Mouse (Mus musculus) spleen, adult 18-20 months (tissue): Measurements from ENCODE around the gene Pdcd2l.

ENCODE experiments used
- DNase-seq, 2 experiments: peaks; one replicate each; pipeline ENCODE4 v3.0.0; 2022; ENCODE audit warnings: mixed read lengths in 2 of 2

The Pdcd2l gene

DNA sequence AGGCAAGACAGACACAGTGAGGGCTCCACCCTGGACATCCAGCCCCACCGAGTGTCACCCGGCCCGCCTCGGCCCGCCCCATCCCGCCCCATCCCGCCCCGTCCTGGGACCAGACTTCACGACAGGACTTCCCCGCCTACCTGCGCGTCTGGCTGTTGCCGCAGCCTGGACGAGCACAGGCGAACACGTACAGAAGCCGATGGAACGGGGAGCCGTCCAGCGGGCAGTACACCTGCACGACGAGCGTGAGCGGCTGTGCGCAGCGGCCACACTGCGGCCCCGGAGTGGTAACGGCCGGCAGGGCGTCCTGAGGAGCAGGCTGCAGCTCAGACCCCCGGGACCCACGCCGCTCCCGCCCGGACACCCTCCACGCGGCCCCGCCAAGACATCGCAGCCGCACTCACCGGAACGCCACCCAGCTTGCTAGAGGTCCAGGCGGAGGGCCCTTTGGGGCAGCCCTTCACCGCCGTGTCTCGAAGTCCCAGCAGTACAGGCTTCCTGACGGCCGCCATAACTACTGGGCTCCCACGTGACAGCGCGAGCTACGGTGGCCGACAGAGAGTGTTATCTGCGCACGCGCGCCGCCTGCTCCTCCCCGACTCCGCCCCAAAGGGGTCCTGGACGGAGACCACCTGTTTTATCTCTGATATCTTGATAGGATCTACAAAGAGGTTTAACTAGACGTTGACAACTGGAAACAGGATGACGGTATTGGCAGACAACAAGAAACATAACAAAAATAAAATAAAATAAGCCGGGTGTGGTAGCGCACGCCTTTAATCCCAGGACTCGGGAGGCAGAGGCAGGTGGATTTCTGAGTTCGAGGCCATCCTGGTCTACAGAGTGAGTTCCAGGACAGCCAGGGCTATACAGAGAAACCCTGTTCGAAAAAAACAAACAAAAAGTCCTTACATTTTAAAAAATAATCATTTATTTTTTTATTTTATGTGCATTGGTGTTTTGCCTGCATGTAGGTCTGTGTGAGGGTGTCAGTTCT lies at the start of gene Pdcd2l:
Gene Pdcd2l, minus strand, starts transcription at position 530 of the 997 bp plus-strand sequence.
- DNase-seq, result peak; percentile 83 to 91

DNA sequence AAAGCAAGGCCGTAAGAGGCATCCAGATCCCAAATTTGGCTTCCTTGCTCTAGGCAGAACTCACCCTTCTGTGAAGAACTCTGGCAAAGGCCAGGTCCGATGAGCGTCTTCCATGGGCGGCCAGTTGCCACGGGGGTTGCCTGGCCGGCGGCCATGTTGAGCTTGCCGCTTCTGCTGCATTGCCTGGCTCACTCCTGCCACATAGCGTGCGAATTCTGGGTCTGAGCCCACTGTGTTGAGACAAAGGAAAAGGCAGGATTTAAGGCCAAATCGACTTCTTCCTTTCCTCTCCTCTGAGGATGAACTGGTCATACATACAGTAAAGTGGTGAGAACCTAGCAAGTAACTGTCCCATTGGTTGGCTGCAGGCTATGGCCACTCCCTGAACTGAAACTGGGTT lies 45.7 kb upstream of the Pdcd2l start:
- DNase-seq, result no peak

DNA sequence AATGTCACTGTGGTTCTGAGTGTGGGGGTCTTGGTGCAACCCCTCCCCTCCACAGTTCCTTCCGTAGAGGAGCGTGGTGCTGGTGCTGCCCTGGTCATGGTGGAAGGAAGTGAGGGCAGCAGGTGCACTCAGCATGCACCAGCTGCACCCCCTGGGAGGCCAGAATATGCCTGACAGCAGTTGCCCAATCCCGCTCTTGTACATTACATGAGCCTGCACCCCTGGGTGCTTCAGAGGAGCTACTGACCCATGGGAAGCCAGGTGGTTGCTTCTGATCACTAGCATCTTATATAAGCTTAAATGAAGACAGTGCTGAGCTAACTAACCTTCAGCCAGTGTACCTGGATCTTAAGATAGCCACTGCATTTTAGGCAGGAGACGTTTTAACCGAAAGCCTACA lies 41.6 kb upstream of the Pdcd2l start:
- no peak for DNase-seq

DNA sequence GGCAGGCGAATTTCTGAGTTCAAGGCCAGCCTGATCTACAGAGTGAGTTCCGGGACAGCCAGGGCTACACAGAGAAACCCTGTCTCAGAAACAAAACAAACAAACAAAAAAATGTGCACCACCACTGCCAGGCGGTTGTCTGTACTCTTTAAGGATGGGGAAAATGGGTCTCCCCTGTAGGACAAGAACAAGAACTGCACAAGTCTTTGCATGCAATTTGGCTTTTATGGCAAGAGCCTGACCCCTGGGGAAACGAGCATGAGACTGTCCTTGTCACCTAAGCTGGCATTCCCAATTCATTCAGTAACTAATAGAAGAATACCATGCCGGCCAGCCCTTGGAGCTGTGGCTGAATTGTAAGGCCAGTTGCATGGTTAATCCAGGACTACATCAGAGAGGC lies 39.1 kb upstream of the Pdcd2l start:
- DNase-seq, result no peak

DNA sequence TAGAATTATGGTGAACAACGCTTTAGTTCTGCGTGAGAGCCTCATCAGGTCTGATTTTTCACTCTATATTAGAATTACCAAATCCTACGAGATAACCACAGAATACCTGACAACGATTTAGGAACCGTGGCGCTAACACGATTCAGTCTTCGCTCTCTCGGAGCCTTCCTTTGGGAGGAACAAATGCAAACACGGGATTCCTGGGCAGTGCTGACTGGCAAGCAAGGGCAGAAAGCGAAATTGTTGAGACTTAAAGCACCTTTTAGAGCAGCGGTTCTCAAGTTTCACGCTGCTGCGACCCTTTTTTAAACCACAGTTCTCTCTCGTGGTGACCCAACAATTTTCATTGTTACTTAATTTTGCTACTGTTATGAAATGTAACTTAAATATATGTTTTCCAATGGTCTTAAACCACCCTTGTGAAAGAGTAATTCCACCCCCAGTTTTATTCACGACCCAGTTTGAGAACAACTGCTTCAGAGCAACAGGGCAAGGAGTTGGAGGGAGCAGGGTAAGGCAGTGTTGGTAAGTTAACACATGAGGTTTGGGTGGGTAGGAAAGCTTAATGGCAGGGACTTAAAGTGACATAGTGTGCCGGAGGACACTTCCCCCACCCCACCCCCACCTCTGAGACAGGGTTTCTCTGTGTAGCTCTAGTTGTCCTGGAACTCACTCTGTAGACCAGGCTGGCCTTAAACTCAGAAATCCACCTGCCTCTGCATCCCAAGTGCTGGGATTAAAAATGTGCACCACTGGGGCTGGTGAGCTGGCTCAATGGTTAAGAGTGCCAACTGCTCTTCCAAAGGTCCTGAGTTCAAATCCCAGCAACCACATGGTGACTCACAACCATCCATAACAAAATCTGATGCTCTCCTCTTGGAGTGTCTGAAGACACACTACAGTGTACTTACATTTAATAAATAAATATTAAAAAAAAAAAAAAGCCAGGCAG lies 38.4 kb upstream of the Pdcd2l start:
- DNase-seq, result no peak

DNA sequence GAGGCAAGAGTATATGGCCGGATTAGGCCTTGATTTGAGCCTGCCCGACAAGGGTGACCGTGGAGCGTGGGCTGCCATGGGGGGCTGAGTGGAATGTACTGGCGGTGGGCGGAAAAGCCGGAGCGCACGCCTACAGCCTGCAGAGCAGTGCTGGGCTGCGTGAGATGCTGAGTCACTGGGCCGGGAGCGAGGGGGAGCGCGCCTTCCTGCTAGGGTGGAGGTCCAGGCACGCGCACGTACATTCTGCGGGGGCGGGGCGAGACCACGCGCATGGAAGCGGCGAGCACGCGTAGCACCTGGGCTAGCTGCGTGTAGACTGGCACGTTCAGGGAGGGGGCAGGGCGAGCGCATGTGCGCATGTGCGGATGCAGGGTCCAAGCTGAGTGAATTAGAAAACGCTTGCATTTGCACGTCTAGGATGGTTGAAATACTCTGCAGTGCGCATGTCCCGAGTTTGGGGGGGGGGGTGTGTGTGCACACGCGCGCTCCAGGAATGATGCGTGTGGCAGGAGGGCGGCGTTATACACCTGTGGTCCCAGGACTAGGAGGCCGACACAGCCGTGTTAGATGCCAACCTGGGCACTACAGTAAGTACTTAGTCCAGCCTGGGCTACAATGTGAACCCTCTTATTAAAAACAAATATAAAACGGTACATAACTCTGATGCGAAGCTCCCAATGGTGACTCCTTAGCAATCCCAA lies 37.6 kb upstream of the Pdcd2l start:
- peak; percentile 98 for DNase-seq

GRCm38 (mm10) chr7:34232785-34233725 lies 36.6 kb upstream of the Pdcd2l start:
- DNase-seq, result no peak

DNA sequence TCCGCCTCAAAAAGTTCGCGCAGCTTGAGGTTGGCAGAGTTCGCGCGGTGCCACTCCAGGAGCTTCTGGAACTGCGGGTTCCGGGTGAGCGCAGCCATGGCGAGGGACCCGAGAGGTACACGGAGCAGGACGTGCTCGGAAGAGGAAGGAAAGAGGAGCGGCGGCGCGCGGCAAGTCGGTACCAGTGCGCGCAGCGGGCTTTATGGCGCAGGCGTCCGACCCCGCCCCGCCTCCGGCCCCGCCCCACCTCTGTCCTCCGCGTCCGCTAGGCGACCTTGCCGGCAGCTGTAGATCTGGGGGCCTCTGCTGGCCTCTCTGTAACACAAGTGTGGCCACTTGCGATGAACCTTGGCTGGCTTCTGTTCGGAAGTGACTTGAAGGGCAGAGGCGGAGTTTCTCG lies 33.7 kb upstream of the Pdcd2l start, which contains the start of gene Gpi1:
Gene Gpi1, minus strand, starts transcription at position 221 of the 400 bp plus-strand sequence.
- DNase-seq, result peak; percentile 74

DNA sequence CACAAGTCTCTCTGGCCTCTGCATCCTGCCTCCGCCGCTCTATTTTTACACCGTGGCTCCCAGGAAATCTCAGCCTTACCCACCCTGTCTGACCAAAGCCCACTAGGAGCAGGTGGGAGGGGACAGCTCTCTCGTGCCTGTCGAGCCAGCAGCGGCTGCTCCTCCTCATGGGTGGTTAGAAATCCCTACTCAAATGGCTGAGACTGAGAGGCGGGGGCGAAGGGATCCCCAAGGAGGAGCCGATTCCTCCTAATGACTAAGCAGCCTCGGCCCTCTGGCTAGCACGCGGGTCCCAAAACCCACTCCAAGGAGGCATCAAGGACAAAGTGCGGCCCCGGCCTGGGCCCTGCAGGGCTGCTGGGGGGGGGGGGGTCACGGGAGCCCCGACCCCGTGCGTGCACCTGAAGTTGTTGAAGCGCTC lies 33.2 kb upstream of the Pdcd2l start:
- no peak for DNase-seq

GRCm38 (mm10) chr7:34229153-34229552 lies 32.7 kb upstream of the Pdcd2l start:
- DNase-seq, result no peak

- DNase-seq, result no peak
Observed at GRCm38 (mm10) chr7:34228641-34229040, 32.2 kb upstream of the Pdcd2l start.

DNA sequence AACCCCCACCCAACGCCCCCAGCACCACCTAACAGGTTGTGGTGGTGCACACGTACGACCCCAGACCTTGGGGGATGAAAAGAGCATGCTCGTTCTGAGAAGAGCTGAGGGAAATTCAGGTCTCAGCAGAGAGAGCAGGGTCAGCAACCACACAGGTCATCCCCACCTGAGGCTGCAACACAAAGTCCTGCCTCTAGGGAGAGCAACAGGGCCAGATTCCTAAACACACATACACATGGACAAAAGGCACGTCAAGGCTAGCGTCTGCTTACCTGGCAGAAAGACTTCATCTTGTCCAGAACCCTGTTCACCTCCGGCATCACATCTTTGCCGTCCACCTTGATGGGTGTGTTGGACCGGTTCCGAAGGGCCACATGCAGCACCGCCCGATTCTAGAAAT lies 30.4 kb upstream of the Pdcd2l start:
- DNase-seq, result no peak

DNA sequence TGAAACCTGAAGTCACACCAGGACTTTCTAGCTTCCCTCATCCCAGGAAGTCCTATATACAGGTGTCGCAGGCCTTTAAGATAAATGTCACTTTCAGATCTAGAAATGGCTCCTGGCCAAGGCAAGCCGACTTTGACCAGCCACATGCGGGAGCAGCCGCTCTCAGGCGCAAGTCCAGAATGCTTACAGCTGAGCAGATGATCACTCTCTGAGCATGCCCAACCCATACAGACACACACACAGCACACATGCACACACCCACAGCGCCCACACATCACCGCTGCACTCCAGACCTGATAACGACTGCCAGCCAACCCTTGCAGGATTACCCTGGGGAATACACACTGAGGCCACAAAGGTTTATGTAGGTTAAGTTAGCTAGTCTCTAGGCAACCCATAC lies 29.6 kb upstream of the Pdcd2l start:
- no peak for DNase-seq

- DNase-seq, result no peak
Observed at GRCm38 (mm10) chr7:34224308-34224707, 27.8 kb upstream of the Pdcd2l start.

- DNase-seq, result no peak
Observed at GRCm38 (mm10) chr7:34222340-34222739, 25.9 kb upstream of the Pdcd2l start.

GRCm38 (mm10) chr7:34221594-34222250 lies 25.3 kb upstream of the Pdcd2l start:
- DNase-seq, result no peak

DNA sequence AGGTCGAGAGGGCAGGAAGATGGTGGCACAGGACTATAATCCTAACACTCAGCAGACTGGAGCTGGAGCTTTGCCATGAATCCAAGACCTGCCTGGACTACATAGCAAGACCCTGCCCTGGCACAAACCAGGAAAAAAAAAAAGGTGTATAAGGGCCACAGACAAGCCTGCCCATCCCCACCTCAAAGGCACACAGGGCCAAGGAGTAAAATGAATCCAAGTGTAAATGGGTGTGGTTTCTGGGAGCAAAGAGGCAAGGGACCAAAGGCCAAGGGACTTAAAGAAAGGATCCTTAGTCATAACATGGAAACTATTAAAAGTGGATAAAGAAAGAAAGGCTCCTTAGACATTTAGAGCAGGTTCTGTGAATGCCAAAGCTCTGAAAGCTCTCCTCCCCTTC lies 22.0 kb upstream of the Pdcd2l start:
- no peak for DNase-seq

GRCm38 (mm10) chr7:34216474-34216873 lies 20.0 kb upstream of the Pdcd2l start:
- no peak for DNase-seq

DNA sequence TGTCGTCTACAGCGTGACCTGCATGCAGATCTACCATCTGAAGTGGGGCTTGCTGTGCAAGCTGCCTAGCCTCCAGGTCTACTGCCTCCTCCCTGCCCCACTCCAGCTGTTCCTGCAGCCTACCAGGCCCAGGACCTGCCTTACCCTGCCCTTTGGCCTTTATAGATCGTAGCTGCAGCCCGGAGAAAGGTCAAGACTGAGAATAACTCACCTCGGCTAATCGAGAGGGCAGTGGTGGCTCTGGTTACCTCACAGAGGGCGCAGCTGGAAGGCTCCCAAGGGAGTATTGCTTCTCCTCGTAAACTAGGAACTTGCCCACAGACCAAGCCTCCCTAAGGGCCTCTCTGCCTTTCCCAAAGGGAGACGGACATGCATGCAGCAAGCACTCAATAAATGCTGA lies 19.0 kb upstream of the Pdcd2l start:
- DNase-seq, result no peak

- no peak for DNase-seq
Observed at GRCm38 (mm10) chr7:34214644-34215043, 18.2 kb upstream of the Pdcd2l start.

- DNase-seq, result no peak
Observed at GRCm38 (mm10) chr7:34213281-34213680, 16.8 kb upstream of the Pdcd2l start.
